Mouse (Mus musculus) heart, embryonic 13.5 days (tissue): Measurements from ENCODE around the gene Cav3. TPM values are rescaled to one million over a fixed set of nuclear protein-coding genes. Genes with fewer than 3 reads are reported as not detected.

Experiments
- ATAC-seq: fragments of 200-750 bp; cut with Nextera tagmentation; 2 replicates; pipeline ENCODE4 v1.8.0; 2017; ENCODE audit warnings: moderate TSS enrichment; ENCODE audit not compliant: insufficient number of reproducible peaks, low FRiP score, low TSS enrichment; ENCODE audit errors: extremely low read depth
- H3K27ac ChIP-seq: fragments of 300-500 bp; sonication (generic); replicated peaks from 2 replicates; pipeline ENCODE4 v1.5.1; 2015; ENCODE audit warnings: moderate library complexity, mild to moderate bottlenecking, inconsistent platforms
- H3K27me3 ChIP-seq: fragments of 300-500 bp; sonication (generic); replicated peaks from 2 replicates; pipeline ENCODE4 v1.6.1; 2015; ENCODE audit warnings: mild to moderate bottlenecking, inconsistent platforms
- H3K36me3 ChIP-seq: fragments of 300-500 bp; sonication (generic); 2 replicates; pipeline ENCODE4 v1.6.1; 2015; ENCODE audit warnings: mild to moderate bottlenecking, inconsistent platforms
- H3K4me1 ChIP-seq: fragments of 300-500 bp; sonication (generic); 2 replicates; pipeline ENCODE4 v1.6.1; 2015; ENCODE audit warnings: inconsistent platforms
- H3K4me2 ChIP-seq: fragments of 300-500 bp; sonication (generic); 2 replicates; pipeline ENCODE4 v1.6.1; 2015; ENCODE audit warnings: inconsistent platforms, mild to moderate bottlenecking, moderate library complexity
- H3K4me3 ChIP-seq: fragments of 300-500 bp; sonication (generic); 2 replicates; pipeline ENCODE4 v1.5.1; 2015; ENCODE audit warnings: moderate library complexity, mild to moderate bottlenecking, inconsistent platforms
- H3K9ac ChIP-seq: fragments of 300-500 bp; sonication (generic); 2 replicates; pipeline ENCODE4 v1.6.1; 2015; ENCODE audit warnings: inconsistent platforms, mild to moderate bottlenecking, moderate library complexity
- H3K9me3 ChIP-seq: fragments of 300-500 bp; sonication (generic); 2 replicates; pipeline ENCODE4 v1.6.1; 2016; ENCODE audit warnings: inconsistent platforms
- WGBS: fragments of 180-500 bp; shearing (Covaris S2); methylation state at CpG from one replicate; pipeline ENCODE4 v1.1.7; 2015; ENCODE audit warnings: mixed read lengths; 5-methylcytosine and 5-hydroxymethylcytosine counted together
- polyA plus RNA-seq: library from polyadenylated mRNA; unstranded; fragments of >200 nt; fragmentation: Nextera tagmentation; extraction: Ambion mirVana; gene quantifications from 2 replicates; pipeline ENCODE4 v1.2.1, GENCODE M21; 2015

Cav3 gene
- polyA plus RNA-seq, 1 experiment from 2014 or later: 75.5 TPM

- H3K36me3 ChIP-seq: no peaks in the 10 kb centered on the region
- no peak overlapping the region for H3K4me2 ChIP-seq
- H3K4me1 ChIP-seq: no peaks in the 10 kb centered on the region
- no peak overlapping the region for H3K4me3 ChIP-seq
- no peak overlapping the region for H3K27ac ChIP-seq
- ATAC-seq: no peak
- no peak overlapping the region for H3K9ac ChIP-seq
- H3K9me3 ChIP-seq: no peaks in the 10 kb centered on the region
- peaks cover 60% of the 10 kb centered on the region for H3K27me3 ChIP-seq
- 70% methylated on average over 3 of the region's 3 CpGs for WGBS
Measured at GRCm38 (mm10) chr6:112517991-112518390, 58.7 kb downstream of the Cav3 start.

Other genes with a start within 250 kb of the Cav3 start
- gene Lmcd1, start 185.7 kb upstream of the Cav3 start, polyA plus RNA-seq: 47.8 and 56.7 TPM in 2 replicates
- gene Ssu2, start 71.5 kb upstream of the Cav3 start, polyA plus RNA-seq: 0.60 and 0.84 TPM in 2 replicates
- 0.11 and 0.12 TPM in 2 replicates for gene Oxtr, start 30.4 kb downstream of the Cav3 start, polyA plus RNA-seq
- 22.3 and 23.6 TPM in 2 replicates for gene Rad18, start 237.2 kb downstream of the Cav3 start, polyA plus RNA-seq